ENCODE assay signal across 9 mouse cellular contexts in genomic region chr13:97193420-97193819, GRCm38 (mm10). TPM values are rescaled to one million over a fixed set of nuclear protein-coding genes. Genes with fewer than 3 reads are reported as not detected.
DNase-seq lines count a peak whose midpoint lies in the region; ATAC-seq lines count a peak whose summit lies in the region.
"Had no signal": no experiment of that assay in that cellular context is flagged by ENCODE, and none has a peak within 500 bp of the region (broad histone marks: within the 10 kb centered on the region; RNA-seq: fewer than 3 reads in every experiment).

No protein-coding gene starts in this region.

- WGBS in lung, embryonic 16.5 days, result 35% methylated on average over 7 of the region's 7 CpGs

- no peak overlapping the region for H3K4me2 ChIP-seq in lung, embryonic 16.5 days (ENCODE audit: low read depth, low read length)
- H3K4me2 ChIP-seq: limb, embryonic 12.5 days had no signal

- no peak overlapping the region for H3K27ac ChIP-seq in lung, embryonic 16.5 days (ENCODE audit: low read length)
- H3K27ac ChIP-seq: limb, embryonic 12.5 days had no signal

- ATAC-seq in frontal cortex, adult (ENCODE audit: low TSS enrichment), result peak; percentile 58
- ATAC-seq in lung, embryonic 16.5 days (ENCODE audit: low read depth), result peak; percentile 53; the same call in 1 of the 2 replicates

- no peaks in the 10 kb centered on the region for H3K27me3 ChIP-seq in lung, embryonic 16.5 days (ENCODE audit: control insufficient read depth, insufficient read depth, low read depth, low read length)
- H3K27me3 ChIP-seq: limb, embryonic 12.5 days had no signal

- H3K4me1 ChIP-seq in lung, embryonic 16.5 days (replicated peaks; ENCODE audit: control insufficient read depth, insufficient read depth, low read length), result 0 out of 2 replicates have a peak, but pooled peaks cover 2% of the 10 kb centered on the region

- no peak overlapping the region for H3K4me3 ChIP-seq in lung, embryonic 16.5 days (ENCODE audit: low read length)
- H3K4me3 ChIP-seq: limb, embryonic 12.5 days had no signal

- no peak for DNase-seq in frontal cortex, postnatal 25 days (ENCODE audit: low spot score in 2 of 2)
- peak; percentile 62 for DNase-seq in MN1 (ENCODE audit: low spot score)
- DNase-seq in cerebellum, postnatal 4 days (ENCODE audit: low spot score in 2 of 2), result peak; percentile 39 to 76
- DNase-seq in kidney, adult 8-10 months, result peak; percentile 75 to 78
- DNase-seq in embryo, embryonic 10.5 days (ENCODE audit: low spot score), result no peak
- no peak for DNase-seq in thymus, postnatal 36 days

- H3K36me3 ChIP-seq in lung, embryonic 16.5 days (ENCODE audit: control insufficient read depth, insufficient read depth, low read length), result no peaks in the 10 kb centered on the region
- H3K36me3 ChIP-seq: limb, embryonic 12.5 days had no signal

- H3K9ac ChIP-seq in lung, embryonic 16.5 days (ENCODE audit: low read length), result no peak overlapping the region
- H3K9ac ChIP-seq: limb, embryonic 12.5 days had no signal

- H3K9me3 ChIP-seq in lung, embryonic 16.5 days (ENCODE audit: control insufficient read depth, low read length), result no peaks in the 10 kb centered on the region
- H3K9me3 ChIP-seq: limb, embryonic 12.5 days had no signal

RNA-seq across cellular contexts. Expression of gene Hexb, which starts 4.7 kb away (rescaled TPM):
- 34.2 and 36.2 TPM in 2 replicates for polyA plus RNA-seq in lung, embryonic 16.5 days (2015; fragmentation: Nextera tagmentation; extraction: Ambion mirVana)

RNA-seq across cellular contexts. Expression of gene Enc1, which starts 47.5 kb away (rescaled TPM):
- 10.3 and 11.1 TPM in 2 replicates for polyA plus RNA-seq in lung, embryonic 16.5 days (2015; fragmentation: Nextera tagmentation; extraction: Ambion mirVana)

RNA-seq across cellular contexts. Expression of gene Gfm2, which starts 55.7 kb away (rescaled TPM):
- 23.8 and 26.6 TPM in 2 replicates for polyA plus RNA-seq in lung, embryonic 16.5 days (2015; fragmentation: Nextera tagmentation; extraction: Ambion mirVana)

RNA-seq across cellular contexts. Expression of gene Nsa2, which starts 55.7 kb away (rescaled TPM):
- 51.5 and 53.8 TPM in 2 replicates for polyA plus RNA-seq in lung, embryonic 16.5 days (2015; fragmentation: Nextera tagmentation; extraction: Ambion mirVana)

Comparison
In these comparisons a context has a peak if more than half of its experiments do, and no peak if none do; other contexts are left out.
1. DNase-seq: peak in MN1 (single experiment), cerebellum, postnatal 4 days (2 of 2) and kidney, adult 8-10 months (2 of 2); none in frontal cortex, postnatal 25 days (0 of 2), embryo, embryonic 10.5 days (single experiment) and thymus, postnatal 36 days (0 of 2).